Mouse (Mus musculus) kidney, embryonic 15.5 days (tissue): ENCODE results near the gene Ccm2. TPM values are rescaled to one million over a fixed set of nuclear protein-coding genes. Genes with fewer than 3 reads are reported as not detected.
A peak's percentile ranks its signal among the peaks of the same experiment; 100 is the strongest.

Experiments used
- ATAC-seq: fragments of 200-750 bp; cut with Nextera tagmentation; replicated peaks from 2 replicates; pipeline ENCODE4 v1.8.0; 2017; ENCODE audit warnings: moderate TSS enrichment; ENCODE audit not compliant: low FRiP score
- H3K27ac ChIP-seq: fragments of 300-500 bp; sonication (generic); 2 replicates; pipeline ENCODE4 v1.5.1; 2015; ENCODE audit warnings: mild to moderate bottlenecking, inconsistent platforms
- H3K27me3 ChIP-seq: fragments of 300-500 bp; sonication (generic); 2 replicates; pipeline ENCODE4 v1.6.1; 2015; ENCODE audit warnings: inconsistent platforms
- H3K36me3 ChIP-seq: fragments of 300-500 bp; sonication (generic); 2 replicates; pipeline ENCODE4 v1.6.1; 2015; ENCODE audit warnings: inconsistent platforms
- H3K4me1 ChIP-seq: fragments of 300-500 bp; sonication (generic); 2 replicates; pipeline ENCODE4 v1.6.1; 2015; ENCODE audit warnings: inconsistent platforms
- H3K4me2 ChIP-seq: fragments of 300-500 bp; sonication (generic); 2 replicates; pipeline ENCODE4 v1.6.1; 2015; ENCODE audit warnings: moderate library complexity, mild to moderate bottlenecking, inconsistent platforms
- H3K4me3 ChIP-seq: fragments of 300-500 bp; sonication (generic); replicated peaks from 2 replicates; pipeline ENCODE4 v1.5.1; 2015; ENCODE audit warnings: mild to moderate bottlenecking, inconsistent platforms
- H3K9ac ChIP-seq: fragments of 300-500 bp; sonication (generic); 2 replicates; pipeline ENCODE4 v1.6.1; 2015; ENCODE audit warnings: mild to moderate bottlenecking, inconsistent platforms
- H3K9me3 ChIP-seq: fragments of 300-500 bp; sonication (generic); replicated peaks from 2 replicates; pipeline ENCODE4 v1.6.1; 2016; ENCODE audit warnings: inconsistent platforms
- WGBS: fragments of 180-500 bp; shearing (Covaris S2); methylation state at CpG from one replicate; pipeline ENCODE4 v1.1.7; 2015; ENCODE audit warnings: mixed read lengths; 5-methylcytosine and 5-hydroxymethylcytosine counted together
- polyA plus RNA-seq: library from polyadenylated mRNA; unstranded; fragments of >200 nt; fragmentation: Nextera tagmentation; extraction: Ambion mirVana; gene quantifications from 2 replicates; pipeline ENCODE4 v1.2.1, GENCODE M21; 2015

Ccm2 gene
- polyA plus RNA-seq, 1 experiment from 2014 or later, result 89.6 TPM

GRCm38 (mm10) chr11:6545186-6545856 lies 1.4 kb upstream of the Ccm2 start:
- ATAC-seq, result no peak
- peak overlapping the region; percentile 99; the same call in 1 of the 2 replicates for H3K27ac ChIP-seq
- no peaks in the 10 kb centered on the region for H3K27me3 ChIP-seq
- no peaks in the 10 kb centered on the region for H3K9me3 ChIP-seq
- H3K4me1 ChIP-seq, result peaks cover 23% of the 10 kb centered on the region
- H3K4me3 ChIP-seq, result no peak overlapping the region
- no peaks in the 10 kb centered on the region for H3K36me3 ChIP-seq
- no peak overlapping the region for H3K9ac ChIP-seq
- peak overlapping the region; percentile 71 for H3K4me2 ChIP-seq
- 89% methylated on average over 4 of the region's 4 CpGs for WGBS

- peak overlapping the region; percentile 61 for H3K9ac ChIP-seq
- H3K36me3 ChIP-seq, result no peaks in the 10 kb centered on the region
- no peaks in the 10 kb centered on the region for H3K9me3 ChIP-seq
- peak; percentile 15; the same call in 1 of the 2 replicates for ATAC-seq
- peak overlapping the region; percentile 60 for H3K4me3 ChIP-seq
- H3K4me2 ChIP-seq, result peak overlapping the region; percentile 71
- peaks cover 23% of the 10 kb centered on the region for H3K4me1 ChIP-seq
- H3K27ac ChIP-seq, result peak overlapping the region; percentile 99
- H3K27me3 ChIP-seq, result no peaks in the 10 kb centered on the region
- WGBS, result 23% methylated on average over 3 of the region's 3 CpGs
Observed at GRCm38 (mm10) chr11:6545857-6546192, 862 bp upstream of the Ccm2 start.

GRCm38 (mm10) chr11:6547037-6547680 lies 472 bp downstream of the Ccm2 start:
- Histone ChIP-seq H3K27me3 (no peaks in the 10 kb centered on the region), H3K4me3 (peak overlapping the region; percentile 60), H3K4me2 (peak overlapping the region; percentile 71), H3K4me1 (peaks cover 23% of the 10 kb centered on the region), H3K36me3 (peaks cover 6% of the 10 kb centered on the region; the same call in 1 of the 2 replicates), H3K27ac (peak overlapping the region; percentile 99), H3K9me3 (no peaks in the 10 kb centered on the region), H3K9ac (peak overlapping the region; percentile 61)
- under 1% methylated on average over 38 of the region's 41 CpGs for WGBS
- ATAC-seq, result peak; percentile 87

DNA sequence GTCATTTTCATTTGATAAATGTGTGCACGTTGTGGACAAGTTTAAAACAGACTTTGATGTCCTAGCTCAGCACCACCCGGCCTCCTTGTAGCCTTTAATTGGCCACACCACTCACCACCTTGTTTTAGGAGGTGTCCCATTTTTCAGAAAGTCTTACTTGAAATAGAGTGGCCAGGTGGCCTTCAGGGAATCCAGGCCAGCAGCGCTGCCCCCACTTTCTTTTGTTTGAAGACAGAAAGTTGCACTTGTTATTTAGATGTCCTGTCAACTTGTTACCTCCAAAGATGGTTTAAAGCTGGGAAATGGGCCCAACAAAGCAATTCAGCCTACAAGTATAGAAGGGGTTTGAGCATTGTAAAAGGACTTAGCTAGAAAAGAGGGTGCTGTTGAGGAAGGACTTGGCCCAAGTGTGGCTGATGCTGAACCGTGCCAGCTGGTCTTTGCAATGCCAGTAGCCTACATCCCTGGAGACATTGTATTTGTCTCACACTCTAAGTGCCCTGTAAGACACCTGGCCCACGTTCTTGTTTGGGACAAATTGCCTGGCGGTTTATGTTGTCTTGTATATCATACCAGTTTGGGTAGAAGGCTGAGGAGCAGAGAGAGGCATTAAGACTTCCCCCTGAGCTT lies 1.1 kb downstream of the Ccm2 start:
- whole genome bisulfite sequencing, result 23% methylated on average over 6 of the region's 6 CpGs
- Histone ChIP-seq H3K27me3 (no peaks in the 10 kb centered on the region), H3K27ac (peak overlapping the region; percentile 99), H3K9ac (peak overlapping the region; percentile 61), H3K4me1 (peaks cover 23% of the 10 kb centered on the region), H3K4me3 (peak overlapping the region; percentile 60), H3K9me3 (no peaks in the 10 kb centered on the region), H3K4me2 (peak overlapping the region; percentile 71), H3K36me3 (peaks cover 10% of the 10 kb centered on the region)
- ATAC-seq, result no peak

- Histone ChIP-seq H3K36me3 (peaks cover 17% of the 10 kb centered on the region), H3K27me3 (no peaks in the 10 kb centered on the region), H3K9me3 (no peaks in the 10 kb centered on the region), H3K4me1 (peaks cover 27% of the 10 kb centered on the region), H3K4me3 (no peak overlapping the region), H3K4me2 (no peak overlapping the region), H3K27ac (no peak overlapping the region), H3K9ac (no peak overlapping the region)
- WGBS, result 100% methylated on average over 2 of the region's 2 CpGs
- ATAC-seq, result no peak
Observed at GRCm38 (mm10) chr11:6549770-6550169, 3.1 kb downstream of the Ccm2 start.

- Histone ChIP-seq H3K9ac (no peak overlapping the region), H3K4me1 (peaks cover 27% of the 10 kb centered on the region), H3K4me2 (no peak overlapping the region), H3K4me3 (no peak overlapping the region), H3K36me3 (peaks cover 17% of the 10 kb centered on the region), H3K27me3 (no peaks in the 10 kb centered on the region), H3K9me3 (no peaks in the 10 kb centered on the region), H3K27ac (no peak overlapping the region)
- no peak for ATAC-seq
- 93% methylated on average over 3 of the region's 3 CpGs for WGBS
Observed at GRCm38 (mm10) chr11:6550201-6550600, 3.5 kb downstream of the Ccm2 start.

- 89% methylated on average over 3 of the region's 3 CpGs for WGBS
- H3K36me3 ChIP-seq, result peaks cover 18% of the 10 kb centered on the region
- H3K9me3 ChIP-seq, result no peaks in the 10 kb centered on the region
- no peak overlapping the region for H3K4me3 ChIP-seq
- no peak overlapping the region for H3K27ac ChIP-seq
- no peaks in the 10 kb centered on the region for H3K27me3 ChIP-seq
- ATAC-seq, result no peak
- H3K9ac ChIP-seq, result no peak overlapping the region
- peaks cover 25% of the 10 kb centered on the region for H3K4me1 ChIP-seq
- H3K4me2 ChIP-seq, result no peak overlapping the region
Observed at GRCm38 (mm10) chr11:6558234-6558633, 11.5 kb downstream of the Ccm2 start.

- peaks cover 23% of the 10 kb centered on the region for H3K36me3 ChIP-seq
- H3K4me3 ChIP-seq, result no peak overlapping the region
- ATAC-seq, result no peak
- no peak overlapping the region for H3K27ac ChIP-seq
- no peaks in the 10 kb centered on the region for H3K9me3 ChIP-seq
- H3K27me3 ChIP-seq, result no peaks in the 10 kb centered on the region
- H3K4me1 ChIP-seq, result peaks cover 21% of the 10 kb centered on the region
- H3K4me2 ChIP-seq, result no peak overlapping the region
- WGBS, result 85% methylated on average over 2 of the region's 2 CpGs
- H3K9ac ChIP-seq, result no peak overlapping the region
Observed at GRCm38 (mm10) chr11:6559996-6560395, 13.3 kb downstream of the Ccm2 start.

DNA sequence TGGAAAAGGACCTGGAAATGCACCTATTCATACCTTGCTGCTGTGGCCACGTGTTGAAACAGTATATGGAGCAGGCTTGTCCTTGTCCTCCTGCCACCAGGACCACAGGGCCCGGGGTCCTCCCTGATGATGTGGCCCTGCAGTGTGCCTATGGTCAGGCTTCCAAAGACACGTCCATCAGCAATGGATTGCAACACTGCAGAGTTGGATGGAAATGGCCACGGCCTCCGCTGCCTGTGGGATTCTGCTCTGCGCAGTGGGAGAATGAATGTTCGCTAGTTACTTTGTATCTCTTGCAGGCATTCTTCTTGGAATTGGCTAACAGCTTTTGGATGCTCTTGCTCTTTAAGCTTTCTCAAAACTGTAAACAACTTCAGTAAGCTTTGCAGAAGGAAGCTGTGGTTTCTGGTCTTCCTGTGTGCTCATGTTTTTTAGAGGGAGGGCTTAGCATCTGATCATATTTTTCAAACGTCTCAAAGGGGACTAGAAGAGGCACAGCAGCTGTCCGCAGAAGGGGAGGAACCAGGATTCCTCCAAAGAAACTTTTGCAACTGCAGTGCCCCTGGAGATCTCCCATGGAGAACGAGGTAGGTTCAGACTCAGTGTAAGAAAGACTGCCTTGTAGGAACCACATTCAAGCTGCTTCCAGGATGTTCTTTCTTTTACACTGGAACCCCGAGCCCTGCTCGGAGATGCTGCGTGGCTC lies 14.1 kb downstream of the Ccm2 start:
- peak overlapping the region; percentile 61 for H3K27ac ChIP-seq
- ATAC-seq, result no peak
- WGBS, result 74% methylated on average over 13 of the region's 13 CpGs
- H3K4me1 ChIP-seq, result peaks cover 21% of the 10 kb centered on the region
- H3K27me3 ChIP-seq, result no peaks in the 10 kb centered on the region
- H3K36me3 ChIP-seq, result peaks cover 23% of the 10 kb centered on the region
- H3K9me3 ChIP-seq, result no peaks in the 10 kb centered on the region
- H3K4me3 ChIP-seq, result 0 out of 2 replicates have a peak overlapping the region, but pooled peaks have one; percentile 1
- H3K4me2 ChIP-seq, result no peak overlapping the region
- no peak overlapping the region for H3K9ac ChIP-seq

- H3K9me3 ChIP-seq, result no peaks in the 10 kb centered on the region
- H3K27me3 ChIP-seq, result no peaks in the 10 kb centered on the region
- peak overlapping the region; percentile 61 for H3K27ac ChIP-seq
- H3K36me3 ChIP-seq, result peaks cover 24% of the 10 kb centered on the region
- H3K4me2 ChIP-seq, result peak overlapping the region; percentile 26; the same call in 1 of the 2 replicates
- no peak overlapping the region for H3K9ac ChIP-seq
- WGBS, result 78% methylated on average over 4 of the region's 4 CpGs
- peaks cover 21% of the 10 kb centered on the region for H3K4me1 ChIP-seq
- no peak for ATAC-seq
- H3K4me3 ChIP-seq, result 0 out of 2 replicates have a peak overlapping the region, but pooled peaks have one; percentile 1
Observed at GRCm38 (mm10) chr11:6561474-6561873, 14.8 kb downstream of the Ccm2 start.

DNA sequence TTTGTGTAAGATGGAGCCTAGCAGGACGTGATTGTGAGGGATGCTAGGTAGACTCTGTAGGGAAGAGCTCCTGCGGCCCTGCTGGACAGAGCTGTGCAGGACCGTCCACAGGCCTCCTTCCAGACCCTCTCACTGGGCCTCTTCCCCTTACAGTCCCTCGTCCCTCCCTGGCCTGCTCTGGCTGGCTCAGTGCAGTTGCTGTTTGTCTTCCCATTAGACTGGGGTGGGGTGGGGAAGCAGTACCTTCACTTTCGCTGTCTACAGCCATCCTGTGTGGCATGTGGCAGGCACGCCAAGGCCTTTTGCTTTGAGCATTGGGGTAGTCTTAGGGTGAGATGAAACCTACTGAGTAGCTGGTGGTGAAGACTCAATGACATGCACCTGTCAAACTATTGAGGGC lies 15.7 kb downstream of the Ccm2 start:
- no peak overlapping the region for H3K4me2 ChIP-seq
- H3K4me1 ChIP-seq, result peaks cover 21% of the 10 kb centered on the region
- WGBS, result 81% methylated on average over 6 of the region's 6 CpGs
- H3K36me3 ChIP-seq, result peaks cover 18% of the 10 kb centered on the region; the same call in 1 of the 2 replicates
- no peak overlapping the region for H3K4me3 ChIP-seq
- no peaks in the 10 kb centered on the region for H3K9me3 ChIP-seq
- no peak overlapping the region for H3K27ac ChIP-seq
- H3K27me3 ChIP-seq, result no peaks in the 10 kb centered on the region
- no peak for ATAC-seq
- no peak overlapping the region for H3K9ac ChIP-seq

GRCm38 (mm10) chr11:6563201-6563600 lies 16.5 kb downstream of the Ccm2 start:
- ATAC-seq, result no peak
- no peaks in the 10 kb centered on the region for H3K27me3 ChIP-seq
- peaks cover 23% of the 10 kb centered on the region for H3K4me1 ChIP-seq
- H3K27ac ChIP-seq, result no peak overlapping the region
- no peak overlapping the region for H3K4me2 ChIP-seq
- no peak overlapping the region for H3K9ac ChIP-seq
- no peak overlapping the region for H3K4me3 ChIP-seq
- H3K9me3 ChIP-seq, result no peaks in the 10 kb centered on the region
- H3K36me3 ChIP-seq, result peaks cover 15% of the 10 kb centered on the region; the same call in 1 of the 2 replicates
- 86% methylated on average over 4 of the region's 4 CpGs for WGBS
